Mouse (Mus musculus) testis, adult 2 months (tissue): ENCODE measurements around the gene Mrps15.

Experiments used
- CTCF ChIP-seq: fragments of 200-500 bp; IDR thresholded peaks from 2 replicates; pipeline ENCODE4 v1.5.1; 2012; ENCODE audit warnings: low read depth, mild to moderate bottlenecking, inconsistent platforms, low read length, moderate library complexity; ENCODE audit not compliant: control insufficient read depth, insufficient read depth, insufficient replicate concordance
- POLR2A ChIP-seq: fragments of 200-500 bp; IDR thresholded peaks from 2 replicates; pipeline ENCODE4 v1.6.1; 2012; ENCODE audit warnings: low read depth, mild to moderate bottlenecking, inconsistent platforms, low read length, moderate library complexity; ENCODE audit not compliant: control insufficient read depth

DNA sequence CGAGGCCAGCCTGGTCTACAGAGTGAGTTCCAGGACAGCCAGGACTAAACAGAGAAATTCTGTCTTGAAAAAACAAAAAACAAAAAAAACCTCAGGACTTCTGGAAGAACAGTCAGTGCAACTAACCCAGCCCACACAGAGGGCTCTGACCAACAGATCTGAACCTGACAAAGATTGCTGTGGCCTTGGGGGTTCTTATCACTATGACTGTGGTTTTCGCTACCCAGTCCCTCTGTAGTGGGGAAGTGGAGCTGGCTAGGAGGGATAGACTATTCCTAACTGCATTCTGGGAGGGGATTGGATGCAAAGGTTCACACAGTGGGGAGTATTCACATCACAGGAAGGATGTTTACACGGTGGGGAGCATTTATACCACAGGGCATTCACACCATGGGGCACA is 17.7 kb upstream of the Mrps15 start:
- TF ChIP-seq CTCF (no peak), POLR2A (no peak)
